Mouse (Mus musculus) embryonic facial prominence, embryonic 15.5 days (tissue): ENCODE measurements around the gene Gm10770. TPM values are rescaled to one million over a fixed set of nuclear protein-coding genes. Genes with fewer than 3 reads are reported as not detected.

Experiments
- polyA plus RNA-seq: library from polyadenylated mRNA; unstranded; fragments of >200 nt; fragmentation: Nextera tagmentation; extraction: Ambion mirVana; gene quantifications from 2 replicates; pipeline ENCODE4 v1.2.1, GENCODE M21; 2015

Gene Gm10770
- polyA plus RNA-seq, 1 experiment from 2014 or later: not detected

Other genes with a start within 250 kb of the Gm10770 start
- 7.1 and 8.3 TPM in 2 replicates for gene Zfp120, start 43.0 kb downstream of the Gm10770 start, polyA plus RNA-seq
- gene Gm14139, start 2.1 kb upstream of the Gm10770 start, polyA plus RNA-seq: not detected in 2 replicates
- 7.8 and 8.1 TPM in 2 replicates for gene Zfp937, start 38.4 kb upstream of the Gm10770 start, polyA plus RNA-seq
- gene Gm21994, start 75.9 kb upstream of the Gm10770 start, polyA plus RNA-seq: 4.8 and 6.1 TPM in 2 replicates
- gene Gm14124, start 77.8 kb upstream of the Gm10770 start, polyA plus RNA-seq: not detected in 2 replicates
- gene Gm10130, start 144.0 kb upstream of the Gm10770 start, polyA plus RNA-seq: 2.2 and 2.9 TPM in 2 replicates
- 7.0 and 7.3 TPM in 2 replicates for gene 3300002I08Rik, start 183.1 kb upstream of the Gm10770 start, polyA plus RNA-seq